Mouse (Mus musculus) frontal cortex, postnatal 14 days (tissue): ENCODE results near the gene Htr2a.
A peak's percentile ranks its signal among the peaks of the same experiment; 100 is the strongest.

ENCODE experiments used
- DNase-seq, 2 experiments: peaks; one replicate each; pipeline ENCODE4 v3.0.0; 2022; ENCODE audit warnings: low spot score in 2 of 2

Htr2a gene

DNA sequence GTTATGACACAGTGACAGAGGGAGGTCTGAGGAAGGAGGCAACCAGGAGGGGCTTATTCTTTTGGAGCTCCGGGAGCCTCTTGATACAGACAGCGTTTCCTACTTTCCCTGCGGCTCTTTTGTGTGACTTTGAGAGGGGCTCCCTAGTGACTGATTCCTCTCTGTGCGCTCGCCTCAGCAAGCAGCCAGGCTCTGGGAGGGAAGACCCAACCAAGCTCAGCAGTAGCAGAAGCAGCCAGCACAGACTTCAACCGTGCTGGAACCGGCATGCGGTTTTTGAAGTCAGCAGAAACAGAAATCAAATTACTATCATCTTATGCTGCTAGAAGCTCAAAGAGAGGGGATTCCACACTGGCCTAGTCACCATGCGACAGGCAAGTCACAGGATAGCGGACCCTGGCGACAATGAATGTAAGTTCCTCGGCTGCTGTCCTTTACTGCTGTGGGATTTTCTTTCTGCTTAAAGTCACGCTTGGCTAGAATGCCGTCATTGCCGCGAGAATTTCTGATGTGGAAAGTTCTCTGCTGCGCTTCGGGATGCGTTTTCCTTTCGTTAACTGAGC is at the start of gene Htr2a:
Gene Htr2a, plus strand, starts transcription at position 22 of the 563 bp plus-strand sequence.
- no peak for DNase-seq

DNA sequence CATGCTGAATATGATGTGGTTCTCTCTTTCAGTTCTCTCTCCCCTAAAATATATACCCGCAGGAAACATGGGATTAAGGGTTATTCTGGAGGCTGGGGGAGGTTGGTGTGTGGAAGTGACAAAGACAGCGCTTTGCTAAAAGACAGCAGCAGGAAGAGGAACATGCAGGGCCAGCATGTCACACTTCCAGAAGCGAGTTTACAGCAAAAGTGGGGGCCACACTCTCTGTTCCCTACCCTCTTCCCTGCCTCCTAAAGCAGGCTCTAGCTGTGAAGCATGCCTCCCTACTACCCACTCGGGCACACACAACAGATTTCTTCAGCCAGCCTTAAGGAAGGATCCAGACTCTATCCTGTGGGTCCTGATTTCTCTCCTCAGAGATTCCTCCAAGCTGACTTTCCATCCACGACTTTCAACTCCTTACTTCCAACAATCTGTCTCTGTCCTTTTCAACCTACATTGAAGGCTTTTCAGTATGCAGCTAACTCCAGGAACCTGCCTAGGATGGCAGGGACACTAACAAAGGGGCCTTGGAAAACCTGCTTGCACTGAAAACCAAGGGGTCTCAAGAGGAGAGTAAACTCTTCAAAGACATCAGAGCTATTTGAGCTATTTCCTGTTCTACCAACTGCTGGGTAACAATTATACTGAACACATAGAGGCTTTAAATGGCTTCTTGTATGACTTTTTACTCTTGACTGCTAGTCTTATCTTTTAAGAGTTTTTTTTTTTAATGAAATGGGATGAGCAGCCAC is 39.1 kb upstream of the Htr2a start:
- no peak for DNase-seq

DNA sequence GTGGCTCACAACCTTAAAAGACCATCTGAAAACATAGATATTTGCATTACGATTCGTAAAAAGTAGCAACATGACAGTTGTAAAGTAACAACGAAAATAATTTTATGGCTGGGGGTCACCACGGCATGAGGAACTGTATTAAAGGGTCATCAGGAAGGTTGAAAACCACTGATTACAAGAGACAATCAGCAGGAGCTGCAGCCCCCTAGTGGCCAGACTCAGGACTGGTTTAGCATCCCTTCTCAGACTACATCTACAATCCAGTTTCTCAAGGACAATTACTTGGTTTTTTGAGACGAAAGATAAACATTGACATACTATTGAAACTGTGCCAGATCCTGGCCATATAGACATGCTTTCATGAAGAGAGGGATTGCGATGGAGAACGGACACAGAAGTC is 38.1 kb upstream of the Htr2a start:
- DNase-seq: peak; percentile 5 to 46

DNA sequence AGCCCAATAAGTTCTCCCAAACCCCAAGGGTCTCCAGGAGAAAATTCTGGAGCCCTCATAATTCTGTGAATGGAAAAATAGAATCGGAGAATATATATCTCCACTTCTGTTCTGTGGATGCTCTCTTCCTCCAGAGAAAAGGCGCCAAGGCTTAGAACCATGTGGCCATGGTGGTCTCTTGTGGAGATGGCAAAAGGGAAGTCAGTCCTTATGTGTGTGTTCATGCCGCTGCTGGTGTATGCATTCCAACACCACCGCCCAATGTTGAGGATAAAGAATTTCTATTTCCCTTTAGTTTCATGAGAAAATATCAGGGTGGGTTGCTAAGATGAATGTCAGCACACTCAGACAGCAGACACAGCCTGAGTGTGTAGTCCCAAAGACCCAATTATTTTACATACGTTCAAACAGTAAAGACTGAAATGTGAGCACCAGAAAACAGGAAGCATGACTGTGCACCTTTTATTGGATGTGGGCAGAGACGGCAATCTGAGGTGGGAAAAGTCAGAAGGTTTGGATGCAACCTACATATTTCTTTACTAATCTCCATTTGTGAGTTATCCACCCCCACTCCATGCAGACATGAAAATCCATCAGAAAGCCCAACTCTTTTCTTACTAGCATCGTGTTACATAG is 37.4 kb upstream of the Htr2a start:
- DNase-seq: no peak

DNA sequence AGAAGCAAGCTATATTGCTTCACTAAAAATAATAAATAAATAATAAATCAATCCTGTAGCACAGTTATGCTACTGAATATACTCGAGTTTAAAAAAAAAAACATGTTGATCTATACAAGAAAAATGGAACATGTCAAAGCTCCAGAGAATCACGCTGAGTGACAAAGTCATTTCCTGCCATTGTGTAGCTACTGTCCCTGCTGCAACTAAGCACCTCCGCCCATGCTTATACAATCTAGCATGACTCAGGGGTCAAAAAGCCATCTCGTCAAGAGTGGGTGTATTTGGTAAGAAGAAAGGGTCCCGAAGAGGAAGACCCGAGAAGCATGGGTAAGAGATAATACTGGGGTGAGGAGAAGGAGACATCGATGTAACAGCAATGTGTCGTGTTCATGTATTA is 29.3 kb upstream of the Htr2a start:
- DNase-seq: no peak

DNA sequence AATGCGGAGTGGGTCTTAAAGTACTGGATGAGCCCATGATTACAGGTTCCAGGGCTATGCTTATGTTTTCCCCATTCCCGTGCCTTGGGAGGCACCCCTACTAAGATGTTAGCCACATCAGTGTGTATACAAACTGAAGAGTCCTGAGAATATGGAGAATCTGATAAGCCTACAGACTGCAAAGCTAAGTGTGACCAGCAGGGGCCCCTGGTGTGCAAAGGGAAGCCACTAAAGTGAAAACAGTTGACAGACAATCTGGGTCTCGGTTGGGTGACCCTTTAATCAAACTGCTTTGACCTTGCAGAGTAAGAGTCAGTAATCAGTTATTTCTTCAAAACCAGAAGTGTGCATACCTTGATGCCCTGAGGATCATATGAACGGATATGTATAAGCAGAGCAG is 21.8 kb upstream of the Htr2a start:
- DNase-seq: no peak

DNA sequence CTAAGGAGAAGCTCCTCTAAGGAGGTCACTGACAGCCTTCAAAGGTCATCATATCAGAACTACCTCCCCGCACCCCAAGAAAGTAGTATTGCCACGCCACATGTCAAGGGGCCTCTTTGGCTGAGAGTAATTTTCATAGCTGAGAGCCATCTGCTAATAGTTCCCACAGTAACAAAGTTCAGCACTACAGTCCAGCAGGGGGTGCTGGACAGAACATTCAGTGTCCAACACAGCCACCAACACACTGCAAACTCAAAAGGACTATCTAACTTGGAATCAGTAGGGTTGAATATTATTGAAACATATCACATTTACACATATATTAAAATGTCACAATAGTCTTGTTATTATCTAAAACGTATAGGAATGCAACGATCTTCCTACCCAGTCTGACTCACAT is 2.6 kb upstream of the Htr2a start:
- no peak for DNase-seq

DNA sequence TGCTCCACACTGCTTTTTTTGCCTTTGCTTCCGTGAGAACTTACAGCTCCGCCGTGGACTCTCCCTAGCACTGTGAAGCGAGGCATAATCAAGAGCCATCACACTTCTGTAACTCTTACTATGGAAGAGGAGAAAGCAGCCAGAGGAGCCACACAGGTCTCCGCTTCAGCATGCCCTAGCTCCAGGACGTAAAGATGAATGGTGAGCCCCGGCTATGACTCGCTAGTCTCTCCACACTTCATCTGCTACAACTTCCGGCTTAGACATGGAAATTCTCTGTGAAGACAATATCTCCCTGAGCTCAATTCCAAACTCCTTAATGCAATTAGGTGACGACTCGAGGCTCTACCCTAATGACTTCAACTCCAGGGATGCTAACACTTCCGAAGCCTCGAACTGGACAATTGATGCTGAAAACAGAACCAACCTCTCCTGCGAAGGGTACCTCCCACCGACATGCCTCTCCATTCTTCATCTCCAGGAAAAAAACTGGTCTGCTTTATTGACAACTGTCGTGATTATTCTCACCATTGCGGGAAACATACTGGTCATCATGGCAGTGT is 1.1 kb downstream of the Htr2a start:
- no peak for DNase-seq

DNA sequence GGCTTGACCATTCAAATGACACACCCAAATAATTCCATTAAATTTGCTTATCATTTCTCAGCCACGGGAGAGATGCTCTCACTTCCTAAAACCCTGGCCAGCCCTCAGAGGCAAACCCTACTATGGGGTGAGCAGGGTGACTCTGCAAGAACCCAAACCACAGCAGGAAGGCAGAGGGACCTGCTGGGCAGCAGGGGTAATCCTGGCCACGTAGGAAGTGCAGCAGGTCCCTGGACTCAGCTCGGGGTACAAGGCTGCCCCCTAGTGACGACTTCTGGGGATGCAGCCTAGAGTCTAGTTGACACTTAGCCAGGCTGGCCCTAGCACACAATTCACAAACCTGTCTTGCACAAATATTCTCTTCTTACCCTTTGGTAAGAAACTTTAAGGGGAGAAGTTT is 2.7 kb downstream of the Htr2a start:
- peak; percentile 61 to 85 for DNase-seq

DNA sequence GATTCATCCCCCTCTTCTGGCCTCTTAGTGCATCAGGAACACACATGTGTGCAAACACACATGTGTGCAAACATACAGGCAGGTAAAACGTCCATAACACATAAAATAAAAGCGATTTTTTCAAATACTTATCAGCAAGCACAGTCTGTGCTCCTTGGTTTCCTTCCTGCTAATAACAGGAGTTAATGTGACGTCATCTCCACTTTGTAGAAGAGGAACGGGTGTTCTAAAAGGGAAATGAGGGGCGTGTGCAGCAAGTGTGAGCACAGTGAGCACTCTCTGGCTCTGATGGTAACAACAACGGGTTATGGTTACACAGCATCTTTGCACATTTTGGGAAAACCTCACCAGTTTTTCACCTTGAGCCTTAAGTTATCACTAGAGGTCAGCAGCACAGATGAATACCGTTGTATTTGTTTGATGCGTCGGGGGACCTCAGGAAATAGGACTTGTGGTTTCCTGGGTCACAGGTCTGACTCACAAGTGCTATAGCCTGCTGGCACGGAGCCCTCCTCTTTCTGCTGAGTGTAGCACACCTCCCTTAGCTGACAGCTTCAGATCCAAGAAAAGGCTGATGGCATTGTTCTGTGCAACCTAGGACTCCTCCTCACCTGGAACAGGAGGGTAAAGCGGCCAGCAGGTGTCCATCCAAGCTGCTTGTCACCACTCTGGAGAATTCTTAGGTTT is 5.6 kb downstream of the Htr2a start:
- no peak for DNase-seq

DNA sequence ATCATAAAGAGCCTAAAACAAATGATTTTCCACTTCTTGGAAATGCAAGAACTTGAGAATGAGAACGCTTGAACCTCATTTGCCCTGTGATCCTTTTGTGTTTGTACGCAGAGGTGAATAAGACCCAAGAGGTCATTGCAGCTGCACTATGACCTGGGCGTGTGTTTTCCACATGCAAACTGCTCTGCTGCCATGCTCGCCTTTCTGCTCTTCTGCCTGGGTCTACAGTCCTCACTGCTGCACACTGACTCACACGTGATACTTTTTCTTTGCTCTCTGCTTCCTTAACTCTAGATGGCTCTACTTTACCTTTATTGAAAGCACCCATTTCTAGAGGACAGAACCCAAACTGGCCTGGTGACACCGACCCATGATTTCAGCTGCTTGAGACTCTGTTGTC is 9.4 kb downstream of the Htr2a start:
- DNase-seq: no peak

DNA sequence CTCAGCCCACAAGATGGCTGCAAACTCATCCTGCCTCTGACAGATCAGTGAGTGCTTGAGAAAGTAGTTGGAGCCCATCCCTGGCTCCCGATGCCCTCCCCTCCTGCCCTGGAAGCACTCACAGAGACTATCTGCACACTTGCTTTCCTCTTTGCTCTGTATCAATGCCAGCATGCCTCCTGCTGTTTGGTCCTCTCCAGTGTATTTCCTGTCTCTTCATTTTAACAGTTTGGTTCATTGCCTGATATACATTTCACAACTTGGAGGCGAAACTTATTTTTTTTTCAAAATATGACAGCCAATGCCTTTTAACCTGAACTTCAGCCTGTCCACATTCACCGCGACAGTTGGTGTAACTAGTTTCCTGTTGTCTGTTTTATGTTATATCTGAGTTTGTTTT is 11.0 kb downstream of the Htr2a start:
- DNase-seq: no peak

DNA sequence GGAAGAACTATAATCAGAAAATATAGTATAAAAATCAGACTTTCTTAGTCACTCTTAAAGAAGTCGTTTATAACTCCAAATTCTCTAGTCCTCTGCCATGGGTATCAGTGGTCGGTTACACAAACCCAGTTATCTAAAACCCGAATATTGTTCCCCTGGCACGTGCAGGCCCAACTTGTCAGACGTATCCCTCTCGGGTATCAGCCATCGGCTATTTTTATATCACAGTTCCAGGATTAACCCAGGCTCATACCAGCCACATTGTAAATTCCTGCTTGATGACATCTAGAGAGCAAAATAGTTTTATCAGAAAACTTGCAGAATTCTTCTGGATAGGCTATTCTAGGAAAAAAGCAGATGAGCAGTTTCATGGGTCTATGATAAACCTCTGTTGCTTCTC is 16.6 kb downstream of the Htr2a start:
- DNase-seq: no peak

DNA sequence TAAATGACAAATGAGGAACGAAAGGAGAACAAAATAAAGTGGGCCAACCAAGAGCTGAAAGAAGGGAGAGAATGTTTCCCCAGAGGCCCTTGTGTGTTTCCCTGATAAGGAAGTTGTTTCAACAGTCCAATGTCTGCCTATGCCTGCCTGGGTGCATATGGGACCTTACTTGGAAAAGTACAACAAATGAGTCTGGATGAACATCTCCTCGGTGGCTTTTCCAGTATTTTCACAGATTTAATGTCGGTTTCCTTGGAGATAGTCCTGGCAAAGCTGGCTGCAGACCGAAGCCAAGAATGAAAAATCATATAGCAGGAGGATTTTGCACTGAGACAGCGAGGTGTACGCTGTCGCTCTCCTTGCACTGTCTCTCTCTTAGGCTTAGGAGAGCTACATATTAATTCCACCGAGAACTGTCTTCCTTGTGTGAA is 18.8 kb downstream of the Htr2a start:
- DNase-seq: peak in 1 of 2 experiments; percentile 15

DNA sequence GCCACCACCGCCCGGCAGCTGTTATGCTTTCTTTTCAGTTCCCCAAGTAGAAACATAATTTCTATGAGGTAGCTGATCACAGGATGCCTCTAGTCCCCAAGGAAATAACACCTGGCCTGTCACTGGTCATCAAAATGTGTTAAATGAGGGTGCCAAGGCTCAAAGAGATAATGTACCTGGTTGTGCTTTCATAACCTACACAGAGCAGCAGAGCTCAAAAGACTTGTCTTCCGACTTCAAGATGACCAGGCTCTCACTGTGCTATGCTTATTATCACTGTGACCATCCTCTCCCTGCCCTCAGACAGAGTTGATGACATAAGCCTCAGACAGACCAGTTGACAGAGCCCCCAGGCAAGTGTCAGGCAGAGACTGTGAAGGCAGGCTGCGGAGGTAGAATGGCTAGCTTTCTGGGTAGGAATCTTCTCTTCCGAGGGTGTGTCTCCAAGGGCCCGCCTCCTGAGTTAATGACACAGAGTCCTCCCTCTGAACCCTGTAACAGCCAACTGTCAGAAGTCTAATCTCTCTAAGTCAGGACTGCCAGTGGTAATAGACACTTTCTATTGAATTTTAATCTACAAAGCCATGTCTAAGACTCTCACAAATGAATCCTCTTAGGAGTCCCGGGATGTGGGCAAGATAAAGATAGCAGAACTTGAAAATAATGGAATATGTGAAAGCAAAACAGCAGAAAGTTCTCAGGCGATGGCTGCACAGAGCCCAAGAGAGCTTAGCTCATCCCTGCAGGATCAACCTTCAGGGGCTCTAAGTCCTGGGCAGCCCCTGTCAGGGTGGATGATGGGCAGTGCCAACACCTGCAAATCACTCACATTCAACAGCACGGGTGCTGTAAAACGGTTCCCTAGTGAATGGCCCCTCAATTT is 31.7 kb downstream of the Htr2a start:
- no peak for DNase-seq

DNA sequence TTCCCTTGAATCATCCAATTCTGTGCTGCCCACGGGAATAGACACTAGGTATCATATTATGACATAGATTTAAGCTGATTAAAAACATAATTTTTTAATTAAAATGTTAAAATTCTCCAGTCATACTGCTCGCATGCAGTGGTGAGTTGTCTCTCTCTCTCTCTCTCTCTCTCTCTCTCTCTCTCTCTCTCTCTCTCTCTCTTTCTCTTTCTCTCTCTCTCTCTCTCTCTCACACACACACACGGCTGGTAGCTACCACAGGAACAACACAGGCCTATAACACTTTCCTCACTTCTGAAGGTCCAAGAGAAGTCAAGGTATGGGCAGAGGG is 32.3 kb downstream of the Htr2a start:
- DNase-seq: no peak

DNA sequence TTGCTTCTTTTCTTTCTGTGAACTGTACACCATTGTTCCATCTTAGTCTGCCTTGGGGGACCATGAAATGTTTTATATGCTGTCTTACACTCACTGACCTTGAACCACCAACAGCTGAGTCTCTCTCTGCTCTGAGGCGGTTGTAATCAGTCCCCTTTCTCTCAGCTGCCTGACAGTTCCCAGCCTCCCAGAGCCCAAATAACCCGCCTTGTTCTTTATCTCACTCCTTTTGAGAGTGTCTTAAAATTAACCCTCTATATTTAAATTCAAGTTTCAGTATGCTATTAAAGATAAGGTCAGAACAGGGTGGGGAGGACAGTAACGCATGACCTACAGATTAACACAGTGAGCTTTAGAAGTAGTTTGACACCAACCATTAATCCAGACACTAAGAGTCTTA is 32.9 kb downstream of the Htr2a start:
- no peak for DNase-seq

DNA sequence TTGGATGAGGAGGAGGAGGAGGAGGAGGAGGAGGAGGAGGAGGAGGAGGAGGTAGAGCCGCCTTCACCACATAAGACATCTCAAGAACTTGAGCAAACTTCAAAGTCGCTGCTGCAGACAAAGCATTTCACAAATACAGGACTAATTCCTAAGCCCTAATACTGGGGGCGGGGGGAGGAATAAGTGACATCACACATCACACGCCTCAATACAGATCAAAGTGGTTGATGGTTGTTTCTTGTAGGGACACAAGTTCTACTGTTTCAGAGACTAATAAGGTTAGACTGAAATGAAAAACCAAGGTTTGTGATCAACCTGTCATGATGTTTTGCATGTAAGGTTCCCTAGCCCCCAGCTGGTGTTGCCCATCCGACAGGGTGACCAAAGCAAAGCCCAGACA is 39.2 kb downstream of the Htr2a start:
- no peak for DNase-seq

DNA sequence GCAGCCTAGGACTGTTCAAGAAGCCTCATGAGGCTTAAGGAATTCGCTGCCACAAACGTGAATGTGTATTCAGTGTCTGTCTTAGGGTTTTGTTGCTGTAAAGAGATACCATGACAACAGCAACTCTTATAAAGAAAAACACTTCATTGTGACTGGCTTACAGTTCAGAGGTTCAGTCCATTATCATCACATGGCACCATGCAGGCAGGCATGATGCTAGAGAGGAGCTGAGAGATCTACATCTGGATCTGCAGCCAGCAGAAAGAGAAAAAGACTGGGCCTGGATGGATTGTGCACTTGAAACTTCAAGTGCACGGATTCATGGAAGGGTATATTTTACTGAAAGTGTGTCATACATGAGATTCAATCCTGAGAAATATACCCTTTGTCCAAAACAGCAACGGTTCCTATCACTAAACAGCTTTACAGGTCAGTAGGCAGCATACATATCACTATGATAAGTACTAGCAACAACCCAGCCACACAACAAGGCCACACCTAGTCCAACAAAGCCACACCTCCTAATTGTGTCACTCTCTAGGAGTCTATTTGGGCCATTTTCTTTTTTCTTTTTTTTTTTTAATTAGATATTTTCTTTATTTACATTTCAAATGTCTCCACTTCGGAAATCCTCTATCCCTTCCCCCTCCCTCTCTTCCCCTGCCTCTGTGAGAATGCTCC is 43.8 kb downstream of the Htr2a start:
- no peak for DNase-seq

DNA sequence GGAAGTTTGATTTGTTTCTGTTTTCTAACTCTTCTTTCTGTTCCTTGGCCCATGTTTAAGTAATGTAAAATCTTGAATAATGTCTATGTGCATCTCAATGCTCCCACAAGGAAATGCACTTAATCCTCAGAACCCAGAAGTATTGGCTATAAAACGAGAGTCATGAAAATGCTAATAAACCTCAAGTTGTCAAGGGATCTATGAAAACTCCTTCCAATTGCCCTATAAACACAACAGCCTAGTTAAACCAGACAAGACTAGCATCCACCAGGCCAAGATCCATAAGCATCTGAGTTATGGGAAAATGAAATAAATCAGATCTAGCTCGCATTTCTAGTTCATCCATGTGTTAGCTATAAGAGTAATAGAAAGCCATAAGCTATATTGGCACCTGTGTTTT is 51.3 kb downstream of the Htr2a start:
- DNase-seq: no peak

DNA sequence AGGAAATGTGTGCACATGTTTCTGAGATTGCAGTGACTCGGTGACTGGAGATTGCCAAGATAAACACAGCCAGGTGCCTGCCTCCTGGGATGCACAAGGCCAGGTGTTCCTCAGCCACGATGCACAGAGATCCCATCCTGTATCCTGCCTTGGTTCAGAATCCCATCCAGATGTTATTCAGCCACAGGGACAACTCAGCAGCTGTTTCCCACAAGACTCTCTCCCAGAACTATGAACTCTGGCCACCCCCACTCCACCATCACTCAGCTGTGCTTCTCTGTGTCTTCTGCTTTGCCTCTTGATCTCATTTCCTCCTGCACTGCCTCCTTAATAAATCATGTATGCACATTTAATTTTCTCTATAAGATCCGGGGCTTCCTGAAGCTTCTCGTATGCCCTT is 56.1 kb downstream of the Htr2a start:
- no peak for DNase-seq
